Mouse (Mus musculus): ENCODE data around the gene Fam171a2.

The Fam171a2 gene

GRCm38 (mm10) chr11:102453131-102453530, 5.6 kb upstream of the Fam171a2 start:
- no peak for DNase-seq (ENCODE audit: low read depth)

GRCm38 (mm10) chr11:102449043-102450008, 1.8 kb upstream of the Fam171a2 start:
- no peak for DNase-seq (ENCODE audit: low read depth)

GRCm38 (mm10) chr11:102448327-102448726, 845 bp upstream of the Fam171a2 start:
- DNase-seq (ENCODE audit: low read depth) = peak; percentile 13

GRCm38 (mm10) chr11:102446581-102447461, 661 bp downstream of the Fam171a2 start:
- peak; percentile 40 for DNase-seq (ENCODE audit: low read depth)

GRCm38 (mm10) chr11:102445891-102446361, 1.6 kb downstream of the Fam171a2 start:
- DNase-seq (ENCODE audit: low read depth) = no peak

GRCm38 (mm10) chr11:102445264-102445890, 2.1 kb downstream of the Fam171a2 start:
- DNase-seq (ENCODE audit: low read depth) = no peak

- no peak for DNase-seq (ENCODE audit: low read depth)
These were observed 2.7 kb downstream of the Fam171a2 start for GRCm38 (mm10) chr11:102444781-102445180.

GRCm38 (mm10) chr11:102444321-102444720, 3.2 kb downstream of the Fam171a2 start:
- DNase-seq (ENCODE audit: low read depth) = no peak

- DNase-seq (ENCODE audit: low read depth) = no peak
These were observed 3.7 kb downstream of the Fam171a2 start for GRCm38 (mm10) chr11:102443740-102444139.

- DNase-seq (ENCODE audit: low read depth) = no peak
These were observed 5.4 kb downstream of the Fam171a2 start for GRCm38 (mm10) chr11:102442089-102442488.

- no peak for DNase-seq (ENCODE audit: low read depth)
These were observed 6.0 kb downstream of the Fam171a2 start for GRCm38 (mm10) chr11:102441434-102441833.

GRCm38 (mm10) chr11:102440255-102440654, 7.2 kb downstream of the Fam171a2 start:
- DNase-seq (ENCODE audit: low read depth) = no peak

- no peak for DNase-seq (ENCODE audit: low read depth)
These were observed 8.1 kb downstream of the Fam171a2 start for GRCm38 (mm10) chr11:102439093-102440082.

GRCm38 (mm10) chr11:102438212-102439092, 9.0 kb downstream of the Fam171a2 start:
- DNase-seq (ENCODE audit: low read depth) = peak; percentile 72

GRCm38 (mm10) chr11:102437120-102438061, 10.1 kb downstream of the Fam171a2 start:
- DNase-seq (ENCODE audit: low read depth) = peak; percentile 32

- DNase-seq (ENCODE audit: low read depth) = no peak
These were observed 11.1 kb downstream of the Fam171a2 start for GRCm38 (mm10) chr11:102436471-102436790.

- DNase-seq (ENCODE audit: low read depth) = no peak
These were observed 11.6 kb downstream of the Fam171a2 start for GRCm38 (mm10) chr11:102435754-102436470.

Data from naive thymus-derived CD4-positive, alpha-beta T cell, adult 2 months (primary cell).